Mouse (Mus musculus): ENCODE measurements at regions not wholly inside any gene's neighbourhood (a gene's known extent, or its start where the extent isn't known, plus 50 kb on each side); places are given as distances from the start of the nearest gene placed in this dataset.
A peak's percentile ranks its signal among the peaks of the same experiment; 100 is the strongest.

DNA sequence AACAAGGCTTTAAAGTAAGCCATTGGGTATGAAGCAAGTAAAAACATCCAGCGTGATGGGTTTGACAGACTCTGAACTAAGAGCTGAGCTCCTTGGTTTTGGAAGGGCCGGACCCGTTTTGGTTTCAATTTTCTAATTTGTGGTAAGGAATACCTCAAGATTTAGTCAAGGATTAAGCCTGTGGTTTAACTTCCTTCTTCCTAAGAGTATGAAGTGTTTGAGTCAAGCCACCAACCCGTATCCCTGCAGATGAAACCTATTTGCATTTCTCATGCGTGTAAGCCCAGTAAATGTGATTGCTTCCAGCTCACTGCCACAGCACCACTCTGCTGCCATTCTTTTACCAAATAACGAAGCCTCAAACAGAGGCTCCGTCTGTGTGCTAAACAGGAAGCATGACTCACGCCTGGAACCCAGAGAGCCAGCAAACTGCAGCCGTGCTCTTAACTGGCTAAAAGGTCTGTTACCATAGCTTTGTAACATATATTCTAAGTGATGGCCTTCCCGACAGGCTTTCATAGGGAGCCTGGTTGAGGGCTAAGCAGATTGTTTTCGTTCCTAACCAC is 149.7 kb downstream of the Etv1 start:
- intact Hi-C loops (cut with DNase I) = loop anchor here (10.0 kb wide), 1 partner anchor 134 kb away; no protein-coding TSS in a partner anchor
- DNase-seq = peak; percentile 18 to 26

DNA sequence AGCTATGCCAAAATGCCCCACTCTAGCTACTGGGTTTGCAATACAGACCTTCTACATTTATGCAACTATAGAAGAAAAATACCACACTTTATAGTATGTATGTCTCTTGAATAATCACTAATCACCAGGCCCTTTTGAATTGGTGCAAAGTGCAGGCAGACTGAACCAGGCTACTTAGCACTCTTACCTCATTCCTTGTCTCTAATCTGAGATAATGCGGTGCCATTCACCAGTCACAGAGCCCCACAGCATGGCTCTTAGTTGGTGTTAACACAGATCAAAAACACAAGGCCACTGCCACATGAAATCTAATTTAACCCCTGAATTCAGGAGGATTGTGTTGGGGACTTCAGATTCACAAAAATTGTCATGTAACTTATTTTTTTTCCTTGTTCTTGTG is 150.5 kb downstream of the Etv1 start:
- intact Hi-C loops (cut with DNase I) = loop anchor here (10.0 kb wide), 1 partner anchor 135 kb away; no protein-coding TSS in a partner anchor
- DNase-seq = no peak

DNA sequence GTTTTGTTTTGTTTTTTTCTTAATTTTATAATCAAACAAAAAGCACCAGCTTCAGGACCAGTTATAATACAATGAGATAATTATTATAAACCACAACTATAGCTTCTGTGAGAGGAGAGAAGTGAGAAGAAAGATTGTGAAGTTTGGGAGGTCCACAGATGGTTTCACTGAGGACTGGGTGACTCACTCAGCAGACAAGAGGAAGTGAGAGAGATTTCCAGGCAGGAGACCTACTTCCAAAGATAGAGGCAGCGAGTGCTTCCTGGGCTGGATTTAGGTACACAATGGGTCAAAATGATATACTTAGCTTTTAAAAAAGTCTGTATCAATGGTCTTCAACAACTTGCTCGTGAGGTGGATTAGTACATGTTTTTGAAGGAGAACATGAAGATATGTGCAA is 152.6 kb downstream of the Etv1 start:
- intact Hi-C loops (cut with DNase I) = no loop called here
- no peak for DNase-seq

DNA sequence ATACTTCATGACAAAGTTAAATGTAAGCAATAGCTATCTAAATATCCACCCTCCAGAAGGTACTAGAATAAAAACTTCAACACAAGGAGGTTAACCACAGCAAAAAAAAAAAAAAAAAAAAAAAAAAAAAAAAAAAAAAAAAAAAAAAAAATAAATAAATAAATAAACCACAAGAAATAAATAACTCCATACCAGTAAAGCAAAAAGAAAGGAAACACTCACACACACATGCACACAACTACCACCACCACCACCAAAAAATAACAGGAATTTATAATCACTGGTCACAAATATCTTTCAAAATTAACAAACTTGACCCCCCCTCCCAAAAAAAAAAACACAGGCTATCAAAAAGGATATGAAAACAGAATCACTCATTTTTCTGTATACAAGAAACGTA is 180.4 kb downstream of the Etv1 start:
- intact Hi-C loops (cut with DNase I) = no loop called here
- no peak for DNase-seq

DNA sequence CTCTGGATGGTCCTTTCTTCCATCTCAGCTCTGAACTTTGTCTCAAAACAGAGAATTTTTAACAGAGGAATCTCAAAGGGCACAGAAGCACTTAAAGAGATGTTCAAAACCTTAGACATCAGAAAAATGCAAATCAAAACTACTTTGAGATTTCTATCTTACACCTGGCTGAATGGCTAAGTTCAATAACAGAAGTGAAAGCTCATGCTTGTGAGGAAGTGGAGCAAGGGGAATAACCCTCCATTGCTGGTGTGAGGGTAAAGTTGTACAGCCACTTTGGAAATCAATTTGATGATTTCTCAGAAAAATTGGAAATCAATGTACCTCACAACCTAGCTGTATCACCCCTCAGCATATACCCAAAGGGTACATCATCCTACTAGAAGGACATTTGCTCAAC is 183.1 kb downstream of the Etv1 start:
- intact Hi-C loops (cut with DNase I) = no loop called here
- no peak for DNase-seq

DNA sequence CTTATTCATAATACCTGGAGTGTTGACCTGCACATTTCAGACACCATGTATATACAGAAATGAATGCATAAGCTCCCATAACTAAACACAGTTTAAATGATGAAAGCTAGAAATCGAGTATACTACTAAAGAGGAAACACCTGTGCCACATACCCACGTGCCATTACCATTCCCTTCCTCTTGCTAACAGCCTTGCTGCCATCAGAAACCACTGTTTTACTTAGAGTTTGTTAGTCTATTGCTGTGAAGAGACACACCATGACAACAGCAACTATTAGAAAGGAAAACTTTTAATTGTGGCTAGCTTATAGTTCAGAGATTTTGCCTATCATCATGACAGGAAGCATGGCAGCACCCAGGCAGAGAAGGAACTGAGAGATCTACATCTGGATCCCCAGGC is 191.2 kb downstream of the Etv1 start:
- intact Hi-C loops (cut with DNase I) = no loop called here
- DNase-seq = no peak

DNA sequence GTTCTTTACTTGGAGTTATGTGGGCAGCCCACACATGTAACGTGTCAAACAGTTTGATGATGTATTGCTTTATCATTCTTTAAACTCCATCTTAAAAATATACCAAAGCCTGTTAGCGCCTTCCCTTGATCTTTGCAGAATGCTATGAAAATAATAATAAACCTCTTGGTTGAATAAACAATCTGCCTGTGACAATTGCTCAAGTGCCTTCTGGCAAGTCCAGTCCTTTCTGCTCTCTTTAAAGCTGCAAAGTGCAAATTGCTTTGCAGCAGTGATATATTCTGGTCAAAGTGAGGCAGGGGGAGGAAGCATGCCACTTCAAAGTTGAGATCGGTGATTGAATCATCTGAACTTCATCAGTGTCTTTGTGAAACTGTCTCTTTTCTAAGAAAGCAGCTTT is 193.0 kb downstream of the Etv1 start:
- no peak for DNase-seq
- intact Hi-C loops (cut with DNase I) = no loop called here

DNA sequence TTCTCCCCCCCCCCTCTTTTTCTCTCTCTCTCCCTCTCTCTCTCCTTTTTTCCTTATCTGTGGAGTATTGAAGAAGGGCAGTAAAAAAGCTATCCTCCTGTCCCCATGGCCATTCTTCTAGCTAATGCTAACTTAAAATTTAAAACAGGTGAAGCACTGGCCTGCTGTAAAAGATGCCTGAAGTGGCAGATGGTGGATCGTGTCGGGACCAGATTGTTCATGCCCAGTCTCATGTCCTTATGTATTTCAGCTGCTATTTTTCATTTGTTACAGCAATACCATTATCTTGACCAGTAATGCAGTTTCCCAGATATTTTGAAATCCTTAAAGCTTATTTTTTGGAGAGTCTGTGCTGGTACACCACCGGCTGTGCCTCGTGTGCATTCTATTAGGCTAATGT is 196.3 kb downstream of the Etv1 start:
- DNase-seq = no peak
- intact Hi-C loops (cut with DNase I) = no loop called here

DNA sequence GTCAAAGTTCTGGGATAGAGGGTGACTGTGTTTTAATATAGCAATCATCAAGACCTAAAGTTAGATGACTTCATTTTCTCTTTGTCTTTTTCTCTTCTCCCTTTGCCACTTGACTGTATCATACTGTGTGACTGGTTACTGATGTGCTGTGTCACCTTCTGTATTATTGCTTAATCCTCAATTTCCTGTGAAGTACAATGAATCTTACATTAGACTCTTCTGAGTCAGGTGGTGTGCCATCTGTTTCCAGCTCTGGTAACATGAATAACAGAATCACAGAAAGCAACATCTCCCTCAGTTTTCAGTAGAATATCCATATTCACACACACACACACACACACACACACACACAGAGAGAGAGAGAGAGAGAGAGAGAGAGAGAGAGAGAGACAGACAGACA is 203.2 kb downstream of the Etv1 start:
- no peak for DNase-seq
- intact Hi-C loops (cut with DNase I) = no loop called here

DNA sequence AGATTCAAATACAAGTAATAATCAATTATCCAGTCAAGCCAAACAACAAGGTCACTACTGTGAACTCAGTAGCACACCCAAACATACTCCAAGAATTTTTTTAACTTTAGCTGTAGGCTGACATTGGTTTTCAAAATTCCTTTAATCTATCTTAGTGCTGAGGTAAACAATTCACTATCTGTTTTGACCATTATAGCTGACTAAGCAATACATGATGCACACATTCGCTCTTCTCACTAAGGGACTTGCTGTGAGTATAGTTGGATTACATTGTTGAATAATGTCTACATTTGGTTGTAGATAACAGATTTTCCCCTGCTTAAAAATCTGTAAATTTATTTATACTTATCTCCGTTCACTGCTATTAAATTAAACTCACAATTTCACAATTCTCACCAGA is 206.7 kb downstream of the Etv1 start:
- no peak for DNase-seq
- intact Hi-C loops (cut with DNase I) = no loop called here

DNA sequence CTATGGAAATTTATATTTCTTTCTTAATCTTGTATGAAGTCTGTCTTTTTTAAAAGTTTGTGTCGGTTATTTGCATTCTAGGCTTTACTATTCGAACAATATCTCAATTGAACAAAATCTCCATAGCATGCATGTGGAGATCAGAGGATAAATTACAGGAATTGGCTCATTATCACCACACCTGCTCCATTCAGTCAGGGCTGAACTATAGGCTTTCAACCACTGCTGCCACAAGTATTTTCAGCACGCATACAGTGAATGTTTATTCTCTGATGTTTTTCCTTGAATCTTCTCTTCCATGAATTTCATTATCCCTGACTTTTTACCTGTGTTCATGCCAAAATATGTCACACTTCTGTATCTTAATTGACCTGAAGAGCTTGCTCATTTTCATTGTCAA is 207.2 kb downstream of the Etv1 start:
- intact Hi-C loops (cut with DNase I) = no loop called here
- DNase-seq = no peak

DNA sequence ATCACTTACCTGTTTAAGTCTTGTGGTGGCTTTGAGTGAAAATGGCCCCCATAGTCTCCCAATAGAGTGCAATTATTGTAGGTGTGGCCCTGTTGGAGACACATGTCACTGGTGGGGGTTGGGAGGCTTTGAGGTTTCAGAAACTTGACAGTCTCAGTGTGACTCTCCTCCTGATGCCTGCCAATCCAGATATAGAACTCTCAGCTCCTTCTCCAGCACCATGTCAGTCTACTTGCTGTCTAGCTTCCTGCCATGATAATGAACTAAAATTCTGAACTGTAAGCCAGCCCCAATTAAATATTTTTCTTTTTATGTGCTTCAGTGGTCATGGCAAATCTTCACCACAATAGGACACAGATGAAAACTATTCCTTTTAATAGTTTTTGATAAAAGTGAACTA is 208.1 kb downstream of the Etv1 start:
- DNase-seq = no peak

DNA sequence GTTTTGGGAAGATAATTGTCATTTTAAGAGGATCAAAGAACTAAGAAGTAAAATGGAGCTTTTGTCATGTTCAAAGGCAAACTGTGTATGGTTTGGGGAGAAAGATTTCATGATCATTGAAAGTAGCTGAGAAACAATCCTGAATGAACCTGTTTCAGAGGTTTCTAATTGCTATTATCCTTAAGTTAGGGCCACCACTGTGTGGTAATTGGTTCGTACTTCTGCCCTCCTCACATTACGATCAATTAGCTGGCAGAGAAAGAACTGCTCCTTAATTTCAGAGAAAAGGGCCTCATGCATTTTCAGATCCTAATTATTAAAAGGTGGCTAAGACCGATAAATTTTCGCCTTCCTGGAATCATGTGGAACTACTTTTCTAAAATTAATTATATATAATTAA is 208.6 kb downstream of the Etv1 start:
- intact Hi-C loops (cut with DNase I) = no loop called here
- DNase-seq = no peak

More for the DNA sequence above, 208.1 kb downstream of the Etv1 start:
- intact Hi-C loops (cut with DNase I) = no loop called here

DNA sequence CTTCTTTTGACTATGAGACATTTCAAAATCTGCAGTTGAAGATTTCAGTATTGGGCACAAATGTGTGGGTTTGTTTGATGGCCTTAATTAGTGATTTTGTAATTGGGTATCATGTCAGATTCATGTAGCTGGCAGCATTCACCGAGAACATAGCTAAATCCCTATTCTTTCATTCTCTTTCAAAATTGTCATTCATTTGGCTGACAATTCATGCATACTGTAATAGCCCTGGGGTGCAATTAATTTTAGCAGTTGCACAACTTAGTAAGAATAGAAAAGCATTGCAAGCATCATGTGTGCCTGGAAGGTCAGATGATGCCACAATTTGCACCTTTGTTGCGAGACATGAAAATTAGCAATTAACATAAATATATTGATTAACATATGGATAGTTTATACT is 248.0 kb downstream of the Etv1 start:
- intact Hi-C loops (cut with DNase I) = no loop called here
- DNase-seq = no peak

DNA sequence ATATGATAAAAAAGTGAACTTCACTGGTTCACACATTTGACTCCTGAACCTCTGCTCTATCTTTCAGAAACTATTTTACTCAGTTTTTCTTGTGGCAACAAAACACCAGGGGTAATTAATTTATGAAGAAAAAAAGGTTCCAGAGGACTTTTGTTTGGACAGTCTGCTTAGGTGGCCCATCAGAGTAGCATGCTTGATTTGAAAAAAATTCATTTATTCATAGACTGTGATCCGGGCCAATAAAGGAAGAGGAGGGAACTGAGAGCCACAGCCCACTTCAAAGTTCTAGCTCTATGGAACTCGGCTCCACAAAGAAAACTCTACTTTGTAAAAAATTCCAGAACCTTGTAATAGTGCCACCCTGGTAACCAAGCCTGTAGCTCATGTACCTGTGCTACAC is 248.8 kb downstream of the Etv1 start:
- intact Hi-C loops (cut with DNase I) = no loop called here
- no peak for DNase-seq

DNA sequence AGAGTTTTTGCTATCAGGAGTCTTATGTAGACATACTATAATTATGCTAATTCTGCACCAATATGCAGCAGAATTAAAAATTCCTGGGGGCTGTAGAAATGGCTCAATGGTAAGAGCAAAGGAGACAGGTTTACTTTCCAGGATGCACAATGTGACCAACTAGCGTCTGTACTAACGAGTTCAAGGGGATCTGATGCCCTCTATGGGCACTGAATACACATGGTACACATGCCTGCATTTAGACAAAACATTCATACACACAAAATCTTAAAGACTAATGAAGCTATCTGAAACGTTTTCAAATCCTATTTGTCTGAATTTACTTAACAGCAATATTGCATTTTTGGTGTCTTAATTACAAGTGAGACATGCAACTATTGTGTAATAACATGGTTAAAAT is 254.8 kb downstream of the Etv1 start:
- intact Hi-C loops (cut with DNase I) = no loop called here
- no peak for DNase-seq

DNA sequence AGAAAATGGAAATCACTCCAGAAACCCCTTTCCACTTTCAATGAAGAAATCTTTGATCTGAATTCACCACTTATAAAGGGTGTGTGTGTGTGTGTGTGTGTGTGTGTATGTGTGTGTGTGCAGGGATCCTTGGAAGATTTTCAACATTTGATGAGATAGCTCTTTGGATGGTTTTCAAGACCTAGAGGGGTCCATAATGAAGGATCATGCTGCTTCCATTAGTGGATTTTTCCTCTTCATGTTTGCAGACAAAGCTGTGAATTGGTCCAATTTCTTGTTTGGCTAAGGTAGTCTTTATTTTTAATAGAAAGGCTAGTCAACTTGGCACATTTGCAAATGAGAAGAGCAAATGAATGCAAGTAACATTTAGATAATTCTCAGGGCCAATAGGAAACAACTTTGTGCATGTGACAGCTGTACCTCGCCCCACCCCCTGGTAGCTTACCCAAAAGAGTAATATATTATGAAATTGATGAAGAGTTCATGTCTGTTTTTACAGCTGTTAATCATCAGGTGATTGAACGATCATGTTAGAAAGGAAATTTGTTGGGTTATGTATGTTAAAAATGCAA is 257.4 kb downstream of the Etv1 start:
- intact Hi-C loops (cut with DNase I) = no loop called here
- DNase-seq = no peak

DNA sequence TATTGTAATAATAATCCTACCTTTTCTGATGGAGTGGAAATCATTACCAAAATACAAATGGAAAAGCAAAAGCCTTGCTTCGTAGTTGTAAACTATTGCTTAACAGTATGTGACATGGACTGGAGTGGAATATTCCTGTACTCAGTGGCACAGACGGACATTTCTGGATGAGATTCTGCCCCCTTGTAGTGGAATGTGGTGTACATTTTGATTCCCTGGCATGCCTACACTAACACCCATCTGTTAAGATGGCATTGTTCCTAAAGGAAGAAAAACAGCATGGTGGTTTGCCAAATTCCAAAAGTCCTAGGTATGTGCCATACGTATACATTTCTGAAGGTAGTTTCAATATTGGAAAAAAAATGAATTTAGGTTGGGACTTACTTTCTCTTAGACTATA is 258.9 kb downstream of the Etv1 start:
- no peak for DNase-seq
- intact Hi-C loops (cut with DNase I) = no loop called here

DNA sequence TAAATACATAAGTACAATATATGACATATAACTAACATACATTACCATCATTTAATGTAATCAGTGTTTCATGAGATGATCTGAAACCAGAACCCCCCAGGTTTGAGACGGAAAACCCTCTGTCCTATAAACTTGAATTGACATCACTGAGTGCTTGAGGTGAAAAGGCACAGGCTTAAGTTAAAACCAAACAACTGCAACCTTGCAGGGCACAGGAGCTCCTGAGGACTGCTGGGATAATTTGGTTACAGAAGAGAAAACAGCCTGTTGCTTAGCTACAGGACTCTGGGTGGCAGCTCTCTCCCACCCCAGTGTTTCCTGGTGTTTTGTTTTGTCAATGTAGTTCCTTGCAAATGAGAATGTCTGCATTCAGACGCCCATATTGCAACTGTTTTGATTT is 259.5 kb downstream of the Etv1 start:
- intact Hi-C loops (cut with DNase I) = no loop called here
- DNase-seq = no peak

DNA sequence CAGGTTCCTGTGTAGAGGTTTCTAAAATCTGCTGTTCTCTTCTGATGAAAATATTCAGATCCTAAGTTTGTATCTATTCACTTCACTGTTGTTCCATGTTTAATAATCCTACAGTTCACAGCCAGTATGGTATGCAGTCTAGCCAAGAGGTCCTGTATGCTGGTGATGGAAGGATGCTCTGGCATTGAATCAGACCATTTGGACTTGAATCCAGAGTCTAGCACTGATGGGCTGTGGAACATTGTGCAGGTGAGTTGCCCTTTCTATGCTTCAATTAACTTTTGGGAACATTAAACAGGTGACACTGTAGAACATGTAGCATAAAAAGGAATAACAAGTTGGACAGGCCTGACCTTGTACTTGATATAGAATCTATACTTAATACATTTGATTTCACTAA is 267.9 kb downstream of the Etv1 start:
- intact Hi-C loops (cut with DNase I) = no loop called here
- no peak for DNase-seq

DNA sequence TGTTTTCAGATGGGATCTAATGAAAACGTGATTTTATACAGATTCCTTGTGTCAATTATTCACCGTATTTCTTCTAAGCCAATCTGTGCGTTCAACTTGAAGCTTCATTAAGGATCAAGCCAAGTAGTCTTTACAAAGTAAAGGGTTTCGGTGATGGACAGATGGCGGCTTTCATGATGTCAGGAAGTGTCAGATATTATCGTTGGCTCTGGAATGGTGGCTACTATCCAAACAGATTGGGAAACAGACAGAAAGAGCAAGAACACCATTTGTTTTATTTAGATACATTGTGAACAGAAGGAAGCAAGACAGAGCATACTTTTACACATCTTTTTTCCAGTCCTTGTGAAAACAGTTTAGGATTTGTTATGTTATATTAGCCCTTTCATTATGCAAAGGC is 269.3 kb downstream of the Etv1 start:
- no peak for DNase-seq
- intact Hi-C loops (cut with DNase I) = no loop called here

DNA sequence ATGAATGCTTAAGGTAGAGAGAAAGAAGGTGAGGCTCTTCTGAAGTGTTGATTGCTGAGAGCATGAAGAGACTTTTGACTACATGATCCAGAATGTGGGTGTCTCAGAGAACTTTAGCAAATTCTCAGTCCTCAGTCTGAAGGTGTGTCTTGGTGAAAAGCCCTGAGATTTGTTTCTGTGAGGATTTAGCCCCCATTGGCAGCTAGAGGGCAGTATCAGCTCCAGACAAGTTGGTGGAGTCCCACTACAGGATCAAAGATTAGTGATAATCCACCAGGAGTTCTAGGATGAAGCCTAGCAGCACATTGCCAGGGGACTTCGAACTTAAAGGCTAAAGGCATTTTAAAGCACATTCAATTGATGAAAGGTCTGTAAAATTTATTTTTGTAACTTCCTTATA is 269.8 kb downstream of the Etv1 start:
- intact Hi-C loops (cut with DNase I) = no loop called here
- DNase-seq = peak in 1 of 2 experiments; percentile 3
